Mouse (Mus musculus) embryo, embryonic 10 days (tissue): ENCODE results near the gene Rab14.

Experiments used
- DNase-seq: peaks from one replicate; pipeline ENCODE4 v3.0.0-alpha.2; 2015; ENCODE audit warnings: low spot score

The Rab14 gene

DNA sequence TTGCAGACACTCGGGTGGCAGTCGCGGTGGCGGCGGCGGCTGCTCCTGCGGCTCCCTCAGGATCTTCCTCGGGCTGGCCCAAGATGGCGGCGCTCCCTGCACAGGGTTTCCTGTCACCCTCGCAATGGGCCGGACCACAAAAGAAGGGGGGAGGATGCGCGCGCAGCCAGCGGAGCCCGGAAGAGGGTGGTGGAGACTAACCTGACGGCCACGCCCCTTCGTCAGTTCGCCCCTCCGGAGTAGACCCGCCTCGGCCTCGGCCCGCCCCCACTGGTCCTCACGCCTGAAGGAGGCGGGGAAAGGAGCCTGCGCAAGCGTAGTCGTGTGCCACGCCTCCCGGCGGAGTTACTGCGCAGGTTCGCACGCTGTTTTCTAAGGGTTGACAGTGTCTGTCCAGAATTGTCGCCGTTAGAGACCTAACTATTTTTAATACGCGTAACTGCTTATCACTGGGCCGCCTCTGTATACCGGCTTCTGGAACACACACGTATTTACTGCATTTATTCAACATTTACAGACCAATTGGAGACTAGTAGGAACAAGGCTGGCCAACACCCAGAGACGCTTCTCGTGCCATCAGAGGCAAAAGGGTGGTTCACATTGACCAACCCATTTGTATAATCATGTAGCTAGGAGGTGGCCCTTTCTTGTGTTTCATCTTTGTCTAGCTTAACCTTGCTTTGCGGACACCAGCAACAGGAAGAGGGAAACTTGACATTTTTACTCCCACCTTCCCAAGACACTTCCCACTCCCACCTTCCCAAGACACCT lies at the start of gene Rab14:
Rab14 (minus strand) TSS at position 223 of the 771 bp plus-strand sequence.
- DNase-seq, result peak; percentile 100

DNA sequence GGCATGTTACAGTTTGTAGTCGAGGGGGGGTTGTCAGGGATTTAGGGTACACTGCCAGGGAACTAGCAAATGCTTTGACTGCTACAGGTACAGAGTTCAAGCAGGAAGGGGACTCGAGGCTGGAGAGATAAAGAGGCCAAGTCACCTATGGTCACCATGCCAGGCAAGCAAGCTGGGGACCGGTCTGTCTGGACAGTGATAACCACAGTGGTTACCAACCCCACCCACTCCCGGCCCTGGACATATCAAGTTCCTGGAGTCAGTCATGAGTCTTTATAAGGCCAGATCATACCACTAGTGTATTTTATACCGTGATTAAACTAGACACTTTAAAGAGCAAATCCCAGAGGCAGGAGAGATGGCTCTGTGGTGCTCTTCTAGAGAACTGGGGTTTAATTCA lies 46.8 kb upstream of the Rab14 start:
- DNase-seq, result no peak

DNA sequence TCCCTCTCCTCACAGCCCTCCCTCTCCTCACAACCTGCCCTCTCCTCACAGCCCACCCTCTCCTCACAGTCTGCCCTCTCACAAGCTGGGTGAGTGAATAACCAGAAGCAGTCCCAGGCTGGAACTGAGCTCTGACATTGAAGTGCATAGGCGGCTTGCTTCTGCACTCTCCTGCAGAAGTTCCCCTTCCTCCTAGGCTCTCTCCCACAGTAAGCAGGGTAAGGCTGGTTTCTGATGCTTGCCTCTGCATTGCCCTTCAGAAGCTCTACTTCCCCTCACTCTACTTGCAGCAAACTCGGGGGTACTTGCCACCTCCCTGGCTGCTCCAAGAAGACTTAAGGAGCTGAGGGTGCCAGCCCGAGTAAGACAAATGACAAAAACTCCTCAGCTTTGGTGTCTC lies 43.3 kb upstream of the Rab14 start:
- DNase-seq, result no peak

GRCm38 (mm10) chr2:35235021-35235420 lies 34.1 kb upstream of the Rab14 start:
- no peak for DNase-seq

DNA sequence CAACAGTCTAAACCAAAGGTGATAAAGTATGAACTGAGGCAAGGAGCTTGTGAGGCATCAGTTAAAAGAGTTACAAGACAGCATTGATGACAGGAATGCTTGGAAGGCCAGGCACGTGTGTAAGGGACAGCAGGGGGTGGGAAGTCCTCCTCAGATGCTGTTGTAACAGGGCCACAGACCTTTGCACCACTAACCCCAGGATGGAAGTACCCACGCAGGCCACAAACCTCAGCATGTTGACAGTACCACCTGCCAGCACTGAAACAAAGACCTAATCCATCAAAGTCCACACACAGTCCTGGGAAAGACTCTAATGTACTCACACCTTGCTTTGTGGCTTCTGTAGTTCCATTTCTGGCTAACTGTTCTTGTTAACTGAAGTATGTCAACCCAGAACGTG lies 33.0 kb upstream of the Rab14 start:
- DNase-seq, result no peak

- DNase-seq, result no peak
Observed at GRCm38 (mm10) chr2:35232595-35233445, 31.9 kb upstream of the Rab14 start.

GRCm38 (mm10) chr2:35231871-35232270 lies 31.0 kb upstream of the Rab14 start:
- no peak for DNase-seq

GRCm38 (mm10) chr2:35230215-35230614 lies 29.3 kb upstream of the Rab14 start:
- peak; percentile 11 for DNase-seq

DNA sequence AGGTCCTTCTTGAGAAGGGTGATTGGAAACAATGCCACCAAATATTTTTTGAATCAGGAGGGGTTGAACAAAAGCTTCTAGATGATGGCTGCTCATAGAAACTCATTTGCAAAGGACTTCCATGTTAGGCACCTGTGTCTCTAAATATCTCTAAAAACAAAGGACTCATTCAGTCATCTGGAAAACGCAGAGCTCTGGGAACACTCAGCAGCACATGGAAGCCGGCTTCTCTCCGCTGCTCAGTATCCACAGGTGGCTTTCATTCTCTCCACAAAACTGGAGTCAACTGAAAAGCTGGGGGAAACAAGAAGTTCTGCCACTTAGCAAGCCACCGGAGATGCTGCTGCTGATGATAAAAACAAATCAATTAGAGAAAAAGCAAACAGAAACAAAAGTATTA lies 27.2 kb upstream of the Rab14 start:
- DNase-seq, result no peak

- no peak for DNase-seq
Observed at GRCm38 (mm10) chr2:35224285-35224684, 23.4 kb upstream of the Rab14 start.

DNA sequence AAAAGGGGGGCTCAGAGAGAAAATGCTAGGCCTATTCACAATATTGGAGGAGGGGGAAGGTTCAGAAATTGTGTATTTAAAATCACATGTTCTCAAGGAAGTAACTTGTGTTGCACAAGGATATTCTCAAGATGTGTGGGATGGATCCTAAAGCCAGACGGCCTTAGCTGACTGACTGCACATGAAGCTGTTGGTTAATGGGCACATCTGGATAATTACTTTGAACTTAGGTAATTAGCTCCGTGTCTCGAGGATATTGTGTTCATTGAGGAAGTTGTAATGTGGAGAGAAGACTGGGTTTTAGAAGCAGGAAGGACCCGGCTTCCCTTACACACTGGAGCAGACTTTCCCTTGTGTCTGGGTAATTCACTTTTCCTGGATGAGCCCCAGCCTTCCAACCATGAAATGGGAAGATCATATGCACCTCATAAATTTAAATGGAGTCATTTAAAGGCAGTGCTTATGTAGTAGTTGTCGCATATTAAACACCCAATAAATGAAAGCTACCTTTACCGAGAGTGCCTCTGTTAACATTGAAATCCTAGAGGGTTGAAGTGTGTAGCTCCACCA lies 22.0 kb upstream of the Rab14 start:
- DNase-seq, result no peak

- DNase-seq, result no peak
Observed at GRCm38 (mm10) chr2:35218736-35219135, 17.8 kb upstream of the Rab14 start.

GRCm38 (mm10) chr2:35216701-35217100 lies 15.8 kb upstream of the Rab14 start:
- no peak for DNase-seq

- DNase-seq, result peak; percentile 28
Observed at GRCm38 (mm10) chr2:35215363-35215762, 14.4 kb upstream of the Rab14 start.

- peak; percentile 89 for DNase-seq
Observed at GRCm38 (mm10) chr2:35214881-35215358, 14.0 kb upstream of the Rab14 start.

DNA sequence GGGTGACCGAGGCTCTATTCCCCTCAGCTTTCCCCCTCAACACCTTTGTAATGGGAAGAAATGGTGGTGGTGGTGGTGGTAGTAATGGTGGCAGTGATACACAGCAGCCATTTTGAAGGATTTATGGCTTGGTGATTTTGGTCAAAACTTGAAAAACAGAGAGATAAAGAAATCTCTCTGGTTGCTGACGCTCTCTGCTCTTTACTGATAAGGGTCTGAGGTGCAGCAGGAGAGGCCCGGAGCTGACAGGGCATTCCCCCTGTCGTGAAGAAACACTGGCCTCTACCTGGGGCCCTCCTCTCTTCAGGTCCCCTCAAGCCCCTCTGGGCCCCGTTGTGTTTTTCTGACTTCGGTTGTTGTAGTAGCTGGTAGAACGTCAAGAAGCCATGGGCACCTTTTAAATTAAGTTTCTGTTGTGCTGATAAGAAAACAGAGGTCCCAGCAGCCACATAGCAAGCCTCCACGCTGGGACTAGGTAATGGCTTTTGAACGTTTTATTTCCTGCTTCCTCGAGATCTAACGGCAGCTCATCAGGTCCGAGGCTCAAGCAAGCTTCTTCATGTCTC lies 12.5 kb upstream of the Rab14 start:
- no peak for DNase-seq

GRCm38 (mm10) chr2:35211681-35212080 lies 10.8 kb upstream of the Rab14 start:
- DNase-seq, result no peak

GRCm38 (mm10) chr2:35208931-35209665 lies 8.2 kb upstream of the Rab14 start:
- DNase-seq, result no peak

GRCm38 (mm10) chr2:35208054-35208453 lies 7.1 kb upstream of the Rab14 start:
- DNase-seq, result no peak

- no peak for DNase-seq
Observed at GRCm38 (mm10) chr2:35206761-35207160, 5.8 kb upstream of the Rab14 start.

- no peak for DNase-seq
Observed at GRCm38 (mm10) chr2:35203729-35204128, 2.8 kb upstream of the Rab14 start.
